Mouse (Mus musculus) lung, postnatal 25 days (tissue): ENCODE results near the gene Usp37.
A peak's percentile ranks its signal among the peaks of the same experiment; 100 is the strongest.

Experiments used
- DNase-seq: peaks from one replicate; pipeline ENCODE4 v3.0.0; 2022; ENCODE audit warnings: low spot score

Gene Usp37

DNA sequence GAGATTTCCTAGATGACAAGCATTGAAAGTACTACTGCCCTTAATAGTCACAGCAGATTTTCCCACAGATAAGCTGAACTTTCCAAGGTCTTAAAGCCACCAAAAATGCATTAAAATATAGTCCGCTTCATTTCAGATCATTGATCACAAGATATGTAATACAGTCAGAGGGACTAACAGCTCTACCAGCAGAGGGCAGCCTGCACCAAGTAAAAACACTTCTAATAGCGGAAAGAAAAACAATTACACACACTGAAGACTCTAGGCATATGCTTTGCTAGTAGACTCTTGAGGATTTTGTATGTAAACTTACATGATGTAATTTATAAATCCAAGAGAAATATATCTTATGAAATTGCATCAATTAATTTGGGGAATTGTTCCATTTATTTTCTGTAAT lies 83.8 kb downstream of the Usp37 start:
- peak; percentile 32 for DNase-seq

DNA sequence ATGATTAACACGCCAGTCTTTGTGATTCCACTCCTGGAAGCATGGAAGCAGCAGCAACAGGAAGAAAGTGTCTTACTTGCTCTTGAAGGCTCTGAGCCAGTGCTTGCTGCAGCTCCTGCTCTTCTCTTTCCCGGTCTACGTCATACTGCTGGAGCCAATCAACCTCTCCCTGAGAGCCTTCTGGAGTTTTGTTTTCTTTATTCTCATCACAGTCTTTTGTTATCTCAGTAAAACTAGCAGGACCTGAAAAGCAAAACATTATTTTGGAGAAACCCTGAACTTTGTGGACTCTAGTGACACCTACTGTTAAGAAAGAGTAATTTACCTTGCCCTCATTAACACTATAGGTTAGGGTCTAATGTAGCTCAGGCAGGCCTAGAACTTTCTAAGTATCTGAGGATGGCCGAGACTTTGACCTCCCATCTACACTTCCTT lies 91.5 kb downstream of the Usp37 start:
- peak; percentile 53 for DNase-seq

DNA sequence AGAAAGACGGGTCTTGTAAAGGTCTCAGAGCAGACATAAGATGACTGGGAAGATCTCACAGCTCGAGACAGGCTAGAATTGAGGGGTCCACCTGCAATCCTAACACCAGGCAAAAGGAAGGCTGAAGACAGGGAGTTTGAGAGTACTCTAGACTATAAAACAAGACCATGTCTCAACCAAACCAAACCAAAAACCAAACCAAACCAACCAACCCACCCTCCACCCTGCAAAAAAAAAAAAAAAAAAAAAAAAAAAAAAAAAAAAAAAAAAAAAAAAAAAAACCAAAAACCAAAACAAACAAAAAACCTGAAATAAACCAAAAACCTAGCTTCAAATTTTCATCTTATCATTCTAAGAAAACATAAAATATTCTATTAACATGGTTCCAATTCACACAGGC lies 99.5 kb downstream of the Usp37 start:
- DNase-seq = no peak

DNA sequence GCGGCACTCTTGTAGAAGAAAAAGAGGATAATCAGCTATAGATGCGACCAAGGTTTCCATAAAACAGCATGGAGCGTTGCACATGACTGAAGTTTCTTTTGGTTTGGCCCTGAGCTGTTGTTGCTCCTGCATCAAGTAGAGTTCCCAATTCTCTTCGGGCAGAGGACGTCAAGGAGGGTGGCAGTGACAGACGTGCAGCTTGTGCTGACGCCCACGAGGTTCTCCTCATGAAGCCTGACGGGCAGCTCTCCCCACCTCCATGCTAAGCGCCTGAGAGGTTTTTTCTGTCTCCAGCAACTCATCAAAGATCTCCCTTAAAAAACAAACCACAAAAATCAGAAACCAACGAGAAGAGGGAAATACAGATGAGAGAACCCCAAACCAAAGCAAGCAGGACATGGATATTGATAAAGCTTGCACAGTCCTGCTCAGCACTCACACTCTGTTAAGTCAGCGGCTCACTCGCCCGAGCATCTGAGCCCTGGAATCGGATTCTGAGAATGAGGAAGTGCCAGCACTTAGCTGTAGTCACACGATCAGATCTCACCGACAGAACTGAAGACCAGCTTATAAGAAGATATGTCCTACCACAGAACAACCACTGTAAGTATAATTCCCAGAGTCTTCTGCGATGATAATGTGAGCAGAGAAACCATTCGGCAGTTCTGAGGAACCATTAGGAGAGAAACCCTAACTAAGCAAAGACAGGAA lies 104.8 kb downstream of the Usp37 start:
- DNase-seq = no peak

DNA sequence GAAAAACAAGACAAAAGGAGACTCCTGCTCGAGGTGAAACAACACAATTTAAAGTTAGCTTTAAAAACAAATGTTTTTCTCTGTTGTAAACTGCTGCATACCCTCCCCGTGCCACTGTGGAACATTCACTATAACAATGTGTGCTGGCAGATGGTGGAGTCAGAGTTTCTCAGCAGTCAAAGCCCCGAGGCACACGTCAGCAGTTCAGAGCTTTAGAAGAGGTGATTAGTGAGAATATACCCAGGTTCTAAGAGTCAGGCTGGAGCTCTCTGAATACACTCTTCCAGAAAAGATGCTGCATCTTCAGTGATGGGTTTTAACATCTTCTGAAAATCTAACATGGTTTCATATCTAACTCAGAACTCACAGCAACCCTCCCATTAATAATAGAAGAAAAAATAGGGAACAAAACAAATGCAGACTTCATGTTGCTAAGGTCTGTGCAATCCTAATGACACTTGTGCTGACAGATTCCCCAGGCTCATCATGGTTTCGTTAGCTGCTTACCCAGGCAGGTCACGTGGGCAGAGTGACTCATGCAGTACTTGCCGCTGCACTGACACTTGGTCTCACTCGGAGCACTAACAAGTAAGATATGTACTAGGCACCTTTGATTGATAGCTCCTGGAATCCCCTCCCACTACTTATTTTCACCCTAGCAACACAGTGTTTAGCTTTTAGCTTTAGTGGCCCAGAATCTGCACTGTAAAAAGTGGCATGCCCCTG lies 106.2 kb downstream of the Usp37 start:
- DNase-seq = peak; percentile 75

DNA sequence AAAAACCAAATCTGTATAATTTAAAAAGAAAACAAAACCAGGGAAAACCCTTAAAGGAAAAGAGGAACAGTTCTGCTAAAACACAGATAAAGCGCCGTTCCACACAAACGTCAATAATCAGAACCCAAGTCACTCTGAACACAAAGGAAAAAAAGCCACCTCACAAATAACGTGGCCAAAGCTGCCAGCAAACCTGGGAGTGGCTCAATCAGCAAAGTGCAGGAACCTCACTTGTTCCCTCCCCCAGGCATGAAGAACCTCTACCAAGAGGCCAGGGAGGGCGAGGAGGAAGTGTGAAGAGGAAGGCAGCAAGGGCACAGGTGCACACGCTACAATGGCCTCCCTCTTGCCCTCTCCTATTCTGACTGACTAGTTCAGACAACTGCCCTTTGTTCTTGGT lies 108.5 kb downstream of the Usp37 start:
- peak; percentile 66 for DNase-seq

DNA sequence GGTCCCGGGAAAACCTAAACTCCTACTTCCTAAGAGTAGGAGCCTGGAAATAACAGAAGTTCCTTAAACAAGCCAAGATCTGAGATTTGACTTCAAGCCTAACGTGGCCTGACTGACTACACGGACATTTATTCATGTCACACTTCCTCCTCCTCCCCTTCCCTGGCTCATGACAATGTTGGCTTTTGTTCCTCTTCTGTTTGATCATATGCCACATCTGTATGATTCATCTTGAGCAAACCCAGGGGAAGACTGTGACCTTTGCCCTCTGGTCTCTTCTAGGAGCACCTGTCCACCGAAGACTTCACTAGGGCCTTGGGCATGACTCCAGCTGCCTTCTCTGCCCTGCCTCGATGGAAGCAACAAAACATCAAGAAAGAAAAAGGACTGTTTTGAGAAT lies 109.5 kb downstream of the Usp37 start:
- DNase-seq = peak; percentile 18

DNA sequence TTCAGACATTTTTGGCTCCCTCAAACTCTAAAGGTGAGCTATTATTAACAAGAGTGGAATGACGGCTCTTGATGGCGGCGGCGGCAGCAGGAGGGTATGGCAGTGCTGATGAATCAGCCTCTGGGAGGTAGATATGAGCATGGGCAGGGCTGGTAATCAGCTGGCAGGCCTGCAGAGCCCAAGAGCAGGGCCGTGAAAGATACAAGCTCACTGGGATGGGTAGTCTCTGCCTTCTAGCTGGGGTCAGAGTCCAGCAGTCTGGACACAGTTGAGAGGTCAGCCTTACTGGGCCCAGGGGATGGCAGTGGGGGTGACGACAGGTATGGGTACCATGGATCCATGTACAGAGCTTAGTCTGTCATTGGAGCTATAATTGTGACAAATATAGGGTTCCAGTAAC lies 110.9 kb downstream of the Usp37 start:
- no peak for DNase-seq

DNA sequence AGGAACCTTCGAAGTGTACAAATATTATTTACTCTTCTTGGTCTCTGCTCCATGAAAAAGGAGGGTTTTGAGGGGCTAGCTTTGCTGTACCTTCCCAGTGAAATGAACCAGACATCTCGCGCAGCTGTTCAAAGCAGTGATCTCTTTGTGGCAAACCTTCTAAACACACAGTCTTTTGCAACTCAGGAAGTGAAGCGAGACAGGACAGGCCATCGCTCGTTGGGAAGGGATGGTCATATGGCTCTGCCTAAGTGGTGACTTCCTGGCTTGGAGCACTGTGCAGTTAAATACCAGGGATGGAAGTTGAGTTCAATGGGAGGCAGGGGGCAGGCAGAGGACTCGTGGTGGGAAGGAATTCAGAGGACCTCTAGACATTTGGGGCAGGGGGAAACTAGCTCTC lies 118.2 kb downstream of the Usp37 start:
- DNase-seq = no peak

DNA sequence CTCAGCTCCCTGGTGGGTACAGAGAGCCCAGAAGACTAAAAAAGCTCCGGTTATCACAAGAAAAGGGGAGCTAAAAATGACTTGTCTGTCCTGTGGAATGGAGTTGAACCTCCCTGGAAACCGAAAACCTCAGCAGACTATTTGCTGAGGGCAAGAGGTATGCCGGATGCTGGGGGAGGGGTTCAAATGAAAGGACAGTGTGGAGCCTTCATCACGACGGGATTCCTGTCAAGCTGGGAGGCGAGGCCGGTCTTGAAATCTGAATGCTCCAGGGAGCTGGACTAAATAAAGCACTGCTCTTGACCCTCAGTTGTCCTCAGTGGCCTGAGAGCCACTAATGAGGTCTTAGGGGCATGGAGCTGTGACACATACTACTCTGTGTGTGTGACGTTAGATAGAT lies 120.9 kb downstream of the Usp37 start:
- DNase-seq = no peak

DNA sequence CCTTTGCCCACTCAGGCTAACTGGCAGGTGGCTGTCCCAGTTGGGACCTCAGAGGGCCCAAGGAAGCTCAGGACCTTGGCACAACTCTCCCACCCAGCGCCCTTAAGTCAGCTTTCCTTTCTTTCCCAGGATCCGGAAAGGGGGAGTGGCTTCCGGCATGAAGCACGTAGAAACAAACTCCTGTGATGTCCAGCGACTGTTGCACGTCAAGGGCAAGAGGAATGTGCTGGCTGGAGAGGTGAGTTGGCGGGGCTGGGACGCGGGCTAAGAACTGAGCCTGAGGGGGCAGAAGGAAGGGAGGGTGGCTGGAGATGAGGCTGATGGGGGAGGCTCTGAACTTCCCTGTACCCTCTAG lies 124.7 kb downstream of the Usp37 start:
- no peak for DNase-seq

DNA sequence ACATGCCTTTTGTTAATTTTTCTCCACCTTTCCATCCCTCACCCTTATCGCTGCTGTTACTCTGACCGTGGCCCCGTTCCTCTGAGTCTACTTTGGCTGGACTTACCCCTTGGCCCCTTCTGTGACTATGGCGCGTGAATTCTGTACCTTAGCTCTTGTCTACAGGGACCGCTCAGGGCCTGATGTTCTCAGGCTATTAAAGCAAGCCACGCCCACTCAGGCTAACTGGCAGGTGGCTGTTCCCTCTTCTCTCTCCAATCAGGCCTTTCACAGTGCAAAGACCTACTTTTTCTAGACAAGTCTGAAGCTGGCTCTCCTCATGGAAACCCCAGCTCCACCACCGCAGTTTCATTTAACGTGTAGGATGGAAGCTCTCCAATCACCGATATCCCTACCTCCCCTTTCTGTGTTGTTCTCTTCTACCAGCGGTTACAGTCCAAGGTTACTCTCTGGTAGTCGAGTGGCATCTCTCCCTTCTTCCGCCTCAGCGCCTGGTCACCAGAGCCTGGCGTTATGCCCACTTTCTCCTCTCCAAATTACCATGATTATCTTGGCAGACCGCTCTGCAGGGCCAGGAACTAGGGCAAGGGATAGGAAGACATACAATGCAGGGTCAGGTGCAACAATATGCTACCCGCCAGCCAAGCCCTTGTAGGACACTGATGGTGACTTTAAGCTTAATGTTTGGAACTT lies 125.2 kb downstream of the Usp37 start:
- no peak for DNase-seq

DNA sequence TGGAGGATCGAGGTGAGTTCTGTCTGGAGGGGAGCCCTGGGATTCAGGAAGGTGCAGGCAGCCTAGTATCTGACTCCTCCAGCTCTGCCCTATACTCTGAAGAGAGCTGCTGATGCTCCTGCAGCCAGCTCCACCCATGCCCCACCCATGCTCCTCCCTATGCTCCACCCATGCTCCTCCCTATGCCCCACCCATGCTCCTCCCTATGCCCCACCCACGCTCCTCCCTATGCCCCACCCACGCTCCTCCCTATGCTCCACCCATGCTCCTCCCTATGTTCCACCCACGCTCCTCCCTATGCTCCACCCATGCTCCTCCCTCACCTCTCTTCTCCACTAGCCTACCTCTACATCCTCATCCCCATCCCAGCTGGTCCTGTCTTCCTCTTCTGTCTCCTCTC lies 128.9 kb downstream of the Usp37 start:
- DNase-seq = no peak

DNA sequence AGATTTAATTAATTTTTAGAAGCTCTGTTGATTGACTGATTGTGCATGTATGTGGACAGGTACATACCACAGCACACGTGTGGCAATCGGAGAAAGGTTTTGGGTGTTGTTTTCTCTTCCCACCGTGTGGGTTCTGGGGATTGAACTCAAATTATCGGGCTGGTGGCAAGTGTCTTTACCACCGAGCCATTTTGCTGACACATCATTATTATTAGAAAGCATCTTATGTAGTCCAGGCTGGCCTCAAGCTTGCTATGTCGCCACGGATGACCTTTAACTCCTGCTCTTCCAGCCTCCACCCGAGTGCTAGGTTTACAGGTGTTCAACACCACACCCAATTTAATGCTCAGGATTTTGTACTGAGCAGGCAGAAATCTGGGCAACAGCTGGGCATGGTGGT lies 131.4 kb downstream of the Usp37 start:
- DNase-seq = no peak

DNA sequence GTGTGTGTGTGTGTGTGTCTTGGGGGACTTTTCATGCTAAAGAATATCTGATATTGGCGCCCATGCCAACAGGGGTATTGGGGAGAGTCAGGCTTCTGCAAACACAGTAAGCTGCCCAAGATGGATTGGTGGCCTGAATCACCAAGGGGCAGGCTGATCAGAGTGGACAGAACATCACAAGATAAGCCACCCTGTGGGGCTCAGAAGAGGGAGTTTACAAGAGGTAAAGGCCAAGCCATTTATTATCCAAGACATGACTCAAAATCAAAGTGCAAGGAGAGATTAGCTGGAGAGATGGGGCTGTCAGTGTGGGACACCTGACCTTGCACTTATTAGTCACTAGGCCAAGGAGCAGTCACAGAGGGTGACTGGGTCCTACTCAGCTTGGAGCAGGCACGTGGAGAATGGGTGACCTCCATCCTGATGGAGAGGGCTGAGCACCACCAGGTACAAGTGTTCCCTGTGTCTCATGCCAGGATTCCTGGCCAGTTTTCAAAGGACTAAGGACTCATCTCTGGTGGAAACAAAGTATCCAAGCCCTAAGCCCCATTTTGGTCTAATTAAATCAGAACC lies 132.2 kb downstream of the Usp37 start:
- DNase-seq = no peak

DNA sequence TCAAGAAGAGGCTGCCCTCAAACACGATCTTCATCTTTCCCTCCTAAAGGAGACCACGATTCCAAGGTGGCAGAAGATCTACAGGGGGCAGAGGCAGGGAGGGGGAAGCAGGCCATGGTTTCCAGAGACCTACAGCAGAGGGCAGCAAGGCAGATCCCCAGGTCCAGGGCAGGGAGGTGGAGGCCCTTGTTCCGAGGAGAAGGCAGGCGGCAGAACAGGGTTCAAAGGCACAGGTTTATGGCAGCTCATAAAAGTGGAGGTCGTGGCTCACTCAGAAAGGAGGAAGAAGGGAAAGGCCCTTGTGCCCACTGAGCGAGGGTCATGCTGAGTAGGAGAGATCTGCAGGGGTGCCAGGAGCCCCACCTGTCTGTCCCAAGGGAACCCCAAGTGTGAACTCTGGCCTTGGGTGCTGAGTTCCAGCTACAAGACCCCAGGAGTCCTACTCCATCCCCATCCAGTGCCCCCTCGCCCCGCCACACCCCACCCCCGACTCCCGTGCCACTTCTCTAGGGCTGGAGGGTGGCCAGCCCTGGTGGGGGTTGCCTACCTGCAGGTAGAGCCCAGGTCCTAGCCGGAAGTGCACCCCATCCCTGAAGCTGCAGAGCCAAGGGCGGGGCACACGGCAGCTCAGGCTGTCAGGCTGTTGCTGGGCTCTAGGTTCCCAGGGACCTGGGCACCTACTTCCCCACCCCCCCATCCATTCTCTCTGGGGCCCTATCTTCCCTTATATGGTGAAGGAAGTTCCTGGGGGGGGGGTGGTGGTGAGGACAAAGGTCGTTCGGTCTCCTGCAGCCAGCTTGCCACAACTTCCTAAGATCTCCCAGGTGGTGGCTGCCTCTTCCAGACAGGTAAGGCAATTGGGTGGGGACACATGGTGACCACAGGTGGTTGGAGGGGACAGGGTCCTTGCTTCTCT lies 135.2 kb downstream of the Usp37 start, which contains the start of gene Vil1:
Gene Vil1, plus strand, starts transcription at position 788 of the 916 bp plus-strand sequence.
- DNase-seq = no peak

DNA sequence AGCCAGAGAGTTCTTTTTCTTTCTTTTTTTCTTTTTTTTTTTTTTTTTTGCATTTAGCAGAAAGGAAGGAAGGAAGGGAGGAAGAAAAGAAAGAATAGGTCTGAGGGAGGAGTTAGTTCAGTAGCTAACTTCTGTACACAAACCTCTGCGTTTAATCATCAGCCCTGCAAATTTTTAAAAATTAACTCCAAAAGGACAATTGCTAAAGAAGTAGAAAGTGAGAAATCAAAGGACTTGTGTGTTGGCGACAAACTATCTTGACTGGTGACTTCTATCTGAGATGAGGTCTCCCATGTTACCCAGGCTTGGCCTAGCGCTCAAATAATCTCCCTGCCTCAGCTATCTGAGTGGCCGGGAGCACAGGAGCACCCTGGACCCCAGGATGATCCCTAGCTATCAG lies 139.9 kb downstream of the Usp37 start:
- DNase-seq = no peak

DNA sequence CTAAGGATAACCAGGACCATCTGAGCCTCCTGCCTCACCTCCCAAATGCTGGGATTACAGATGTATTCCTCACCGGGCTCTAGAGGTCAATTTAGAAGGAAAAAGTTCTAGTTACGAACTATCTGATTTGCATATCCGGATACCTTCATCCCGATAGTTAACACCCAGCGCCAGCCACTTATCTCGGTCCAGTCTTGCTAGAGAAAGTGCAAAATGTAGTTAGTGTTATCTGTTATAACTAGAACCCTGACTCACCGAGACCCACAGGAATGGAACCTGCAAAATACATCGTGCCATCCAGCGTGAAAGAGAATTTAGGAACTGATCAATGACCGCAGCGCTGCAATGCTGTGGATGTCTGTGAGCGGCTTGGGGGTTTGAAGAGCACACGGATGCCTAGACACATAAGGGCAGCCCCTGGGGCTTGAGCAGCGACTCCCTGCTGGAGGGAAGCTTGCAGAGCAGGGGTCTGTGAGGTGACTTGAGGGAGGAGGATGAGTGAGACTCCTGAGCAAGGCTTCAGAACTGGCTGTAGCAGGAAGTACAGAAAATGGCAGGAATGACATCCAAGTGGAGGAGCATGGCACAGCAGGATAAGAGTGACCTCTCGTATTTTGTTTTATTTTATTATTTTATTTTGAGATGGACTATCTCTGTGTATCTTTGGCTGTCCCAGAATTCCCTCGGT lies 142.9 kb downstream of the Usp37 start:
- DNase-seq = no peak

DNA sequence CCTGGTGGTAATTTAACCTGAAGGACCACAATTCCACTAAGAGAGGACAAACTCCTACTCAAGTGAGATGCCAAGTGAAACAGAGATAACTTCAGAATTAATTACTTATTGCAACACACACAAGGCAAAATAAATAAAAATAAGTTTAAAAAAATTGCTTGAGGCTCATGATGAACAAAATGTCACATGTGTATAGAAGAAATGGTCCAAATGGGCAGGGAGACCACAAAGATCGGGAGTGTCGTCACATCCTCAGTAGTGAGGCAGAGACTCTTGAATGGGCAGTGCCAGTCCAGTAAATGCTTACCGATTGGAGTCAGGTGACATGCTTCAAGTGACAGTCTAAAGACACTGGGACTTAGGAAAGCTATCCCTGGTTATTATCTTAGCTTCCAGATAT lies 143.6 kb downstream of the Usp37 start:
- DNase-seq = no peak

DNA sequence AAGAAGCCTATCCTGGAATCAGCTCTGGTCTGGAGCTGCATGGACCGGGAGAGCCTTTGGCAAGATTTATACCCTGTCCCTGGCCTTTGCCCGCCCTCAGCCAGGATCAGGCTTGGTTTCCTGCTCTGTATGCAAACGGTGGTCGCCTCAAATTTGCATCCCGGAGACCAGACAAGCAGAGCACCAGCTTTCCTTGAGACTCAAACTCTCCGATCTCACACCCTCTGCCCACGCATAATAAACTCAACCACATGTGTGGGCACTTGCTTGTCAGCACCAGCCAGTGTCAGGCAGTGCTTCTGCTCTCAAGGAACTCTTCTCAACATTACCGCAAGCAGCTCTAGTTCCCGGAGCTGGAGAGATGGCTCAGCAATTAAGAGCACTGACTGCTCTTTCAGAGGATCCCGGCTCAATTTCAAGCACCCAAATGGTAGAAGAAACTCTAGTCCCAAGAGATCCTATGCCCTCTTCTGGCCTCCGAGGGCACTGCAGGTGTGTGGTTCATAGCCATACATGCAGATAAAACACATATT lies 146.1 kb downstream of the Usp37 start:
- DNase-seq = peak; percentile 83
